Mouse (Mus musculus) olfactory bulb, adult 2 months (tissue): ENCODE results near the gene Gnb1l. TPM values are rescaled to one million over a fixed set of nuclear protein-coding genes. Genes with fewer than 3 reads are reported as not detected.

Source experiments
- H3K27ac ChIP-seq: fragments of 200-500 bp; 2 replicates; pipeline ENCODE4 v1.5.1; 2012; ENCODE audit warnings: low read depth, low read length; ENCODE audit not compliant: insufficient read depth
- H3K4me1 ChIP-seq: fragments of 200-500 bp; 2 replicates; pipeline ENCODE4 v1.6.1; 2012; ENCODE audit warnings: low read length; ENCODE audit not compliant: control insufficient read depth, insufficient read depth
- H3K4me3 ChIP-seq: fragments of 200-500 bp; 2 replicates; pipeline ENCODE4 v1.5.1; 2012; ENCODE audit warnings: mild to moderate bottlenecking, low read depth, low read length, moderate library complexity; ENCODE audit not compliant: insufficient read depth
- CTCF ChIP-seq: fragments of 200-500 bp; IDR thresholded peaks from 2 replicates; pipeline ENCODE4 v1.5.1; 2012; ENCODE audit warnings: low read depth, mild to moderate bottlenecking, low read length, moderate library complexity; ENCODE audit not compliant: insufficient read depth
- POLR2A ChIP-seq: fragments of 200-500 bp; IDR thresholded peaks from 2 replicates; pipeline ENCODE4 v1.6.1; 2012; ENCODE audit warnings: mild to moderate bottlenecking, low read depth, low read length, moderate library complexity; ENCODE audit not compliant: insufficient read depth
- WGBS: fragments of 180-500 bp; shearing (Covaris S2); methylation state at CpG from one replicate; pipeline ENCODE4 v1.1.7; 2018; 5-methylcytosine and 5-hydroxymethylcytosine counted together
- polyA plus RNA-seq: library from polyadenylated mRNA; stranded (reverse); fragments of >200 nt; gene quantifications from 2 replicates; pipeline ENCODE4 v1.2.4, GENCODE M21; 2012; ENCODE audit warnings: low replicate concordance; ENCODE audit not compliant: missing spikeins, insufficient read depth, insufficient read length

The Gnb1l gene
- polyA plus RNA-seq, 1 experiment = not detected

GRCm38 (mm10) chr16:18460826-18461225, 37.7 kb upstream of the Gnb1l start:
- TF ChIP-seq POLR2A (no peak), CTCF (no peak)
- 97% methylated on average over 3 of the region's 3 CpGs for WGBS
- Histone ChIP-seq H3K4me3 (no peak overlapping the region), H3K4me1 (peaks cover 48% of the 10 kb centered on the region), H3K27ac (no peak overlapping the region)

- H3K4me3 ChIP-seq = no peak overlapping the region
- H3K4me1 ChIP-seq = peaks cover 48% of the 10 kb centered on the region
- TF ChIP-seq CTCF (no peak), POLR2A (no peak)
- H3K27ac ChIP-seq = no peak overlapping the region
- 85% methylated on average over 9 of the region's 9 CpGs for WGBS
Measured at GRCm38 (mm10) chr16:18462031-18462430, 36.5 kb upstream of the Gnb1l start.

- TF ChIP-seq CTCF = no peak
- no peak for TF ChIP-seq POLR2A
- peaks cover 48% of the 10 kb centered on the region for H3K4me1 ChIP-seq
- WGBS = 68% methylated on average over 8 of the region's 8 CpGs
- no peak overlapping the region for H3K27ac ChIP-seq
- no peak overlapping the region for H3K4me3 ChIP-seq
Measured at GRCm38 (mm10) chr16:18462598-18462997, 35.9 kb upstream of the Gnb1l start.

- Histone ChIP-seq H3K27ac (no peak overlapping the region), H3K4me3 (no peak overlapping the region), H3K4me1 (peaks cover 35% of the 10 kb centered on the region)
- TF ChIP-seq POLR2A (no peak), CTCF (no peak)
- 55% methylated on average over 3 of the region's 3 CpGs for WGBS
Measured at GRCm38 (mm10) chr16:18464271-18464670, 34.2 kb upstream of the Gnb1l start.

- 38% methylated on average over 1 of the region's 1 CpGs for WGBS
- TF ChIP-seq CTCF (no peak), POLR2A (no peak)
- no peak overlapping the region for H3K27ac ChIP-seq
- H3K4me3 ChIP-seq = no peak overlapping the region
- peaks cover 10% of the 10 kb centered on the region for H3K4me1 ChIP-seq
Measured at GRCm38 (mm10) chr16:18470829-18471228, 27.7 kb upstream of the Gnb1l start.

- no peak overlapping the region for H3K27ac ChIP-seq
- TF ChIP-seq CTCF (no peak), POLR2A (no peak)
- peaks cover 10% of the 10 kb centered on the region for H3K4me1 ChIP-seq
- 84% methylated on average over 11 of the region's 11 CpGs for WGBS
- H3K4me3 ChIP-seq = no peak overlapping the region
Measured at GRCm38 (mm10) chr16:18471381-18471955, 27.0 kb upstream of the Gnb1l start.

GRCm38 (mm10) chr16:18471976-18472375, 26.5 kb upstream of the Gnb1l start:
- H3K4me1 ChIP-seq = peaks cover 10% of the 10 kb centered on the region
- TF ChIP-seq POLR2A (no peak), CTCF (no peak)
- 76% methylated on average over 6 of the region's 6 CpGs for WGBS
- H3K27ac ChIP-seq = no peak overlapping the region
- no peak overlapping the region for H3K4me3 ChIP-seq

GRCm38 (mm10) chr16:18472416-18472815, 26.1 kb upstream of the Gnb1l start:
- WGBS = 80% methylated on average over 4 of the region's 4 CpGs
- Histone ChIP-seq H3K27ac (no peak overlapping the region), H3K4me1 (peaks cover 10% of the 10 kb centered on the region), H3K4me3 (no peak overlapping the region)
- no peak for TF ChIP-seq CTCF
- TF ChIP-seq POLR2A = no peak

GRCm38 (mm10) chr16:18472976-18473375, 25.5 kb upstream of the Gnb1l start:
- peaks cover 10% of the 10 kb centered on the region for H3K4me1 ChIP-seq
- no peak overlapping the region for H3K4me3 ChIP-seq
- no peak overlapping the region for H3K27ac ChIP-seq
- WGBS = 92% methylated on average over 8 of the region's 8 CpGs
- TF ChIP-seq POLR2A (no peak), CTCF (no peak)

- WGBS = 80% methylated on average over 2 of the region's 2 CpGs
- peaks cover 10% of the 10 kb centered on the region for H3K4me1 ChIP-seq
- TF ChIP-seq CTCF (no peak), POLR2A (no peak)
Measured at GRCm38 (mm10) chr16:18474021-18474420, 24.5 kb upstream of the Gnb1l start.

More at GRCm38 (mm10) chr16:18474021-18474420, 24.5 kb upstream of the Gnb1l start:
- Histone ChIP-seq H3K27ac (no peak overlapping the region), H3K4me3 (no peak overlapping the region)
